Mouse (Mus musculus) spleen, embryonic (tissue): ENCODE data around the gene Slc12a6.

Experiments used
- CTCF ChIA-PET: fragments of 350-600 bp; sonication (Branson Sonifier 250); formaldehyde crosslinking; loops from one replicate; lab custom pipeline; 2022; lab: Charles Lee

Gene Slc12a6

DNA sequence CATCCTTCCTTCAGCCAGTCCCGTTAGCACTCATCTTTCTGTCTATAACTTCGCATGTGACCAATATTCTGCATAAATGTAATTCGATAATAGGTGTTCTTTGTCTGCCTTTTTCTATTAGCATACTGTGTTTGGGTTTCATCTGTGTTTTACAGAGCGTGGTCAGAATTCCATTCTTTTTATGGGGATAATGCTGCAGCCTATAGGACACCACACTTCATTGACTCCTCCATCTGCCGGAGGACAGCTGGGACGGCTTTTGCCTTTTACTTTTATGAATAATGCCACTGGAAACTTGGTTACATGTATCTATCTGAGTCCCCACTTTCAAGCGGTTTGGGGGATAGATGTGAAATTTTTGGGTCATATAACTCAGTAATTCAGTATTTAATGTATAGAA is 50.0 kb downstream of the Slc12a6 start:
- CTCF ChIA-PET = interaction anchor here (0.5 to 0.8 kb wide), 2 partner anchors 15 to 54 kb away, joined by 3 to 9 read pairs; no protein-coding TSS in a partner anchor

DNA sequence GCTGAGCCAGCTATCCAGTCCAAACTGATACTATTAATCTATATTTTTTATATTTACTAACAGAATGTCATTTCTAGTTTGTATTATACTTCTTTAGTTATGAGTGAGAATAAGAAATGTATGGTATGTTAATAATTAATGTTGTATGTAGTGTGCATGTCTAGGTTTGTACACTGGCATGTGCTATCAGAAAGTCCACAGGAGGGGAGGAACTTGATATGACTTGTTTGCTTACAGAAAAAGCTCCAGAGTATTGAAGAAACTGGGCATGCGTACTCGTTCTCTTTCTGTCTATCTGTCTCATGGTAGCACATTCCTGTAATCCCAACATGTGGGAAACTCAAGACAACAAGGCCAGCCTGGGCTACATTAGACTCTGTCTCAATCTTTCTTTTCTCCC is 52.6 kb downstream of the Slc12a6 start:
- CTCF ChIA-PET = no interaction called here

DNA sequence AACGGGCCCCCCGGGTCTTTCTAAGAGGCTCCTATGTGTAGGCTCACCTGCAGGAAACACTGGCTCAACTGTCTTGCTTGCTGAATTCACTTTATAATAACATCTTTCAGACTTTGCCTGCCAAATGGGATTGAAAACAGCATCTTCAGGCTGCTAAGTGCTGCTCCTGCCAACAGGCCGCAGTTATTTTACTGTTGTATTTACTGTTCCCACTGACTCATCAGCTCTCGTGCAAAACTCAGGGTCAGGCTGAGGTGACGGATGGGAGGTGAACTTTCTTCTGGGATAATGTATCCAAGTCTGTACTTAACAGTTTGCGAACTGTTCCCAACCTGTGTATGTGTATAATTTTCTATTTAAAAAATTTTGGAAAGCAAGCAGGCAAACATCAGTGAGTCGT is 53.3 kb downstream of the Slc12a6 start:
- CTCF ChIA-PET = no interaction called here

DNA sequence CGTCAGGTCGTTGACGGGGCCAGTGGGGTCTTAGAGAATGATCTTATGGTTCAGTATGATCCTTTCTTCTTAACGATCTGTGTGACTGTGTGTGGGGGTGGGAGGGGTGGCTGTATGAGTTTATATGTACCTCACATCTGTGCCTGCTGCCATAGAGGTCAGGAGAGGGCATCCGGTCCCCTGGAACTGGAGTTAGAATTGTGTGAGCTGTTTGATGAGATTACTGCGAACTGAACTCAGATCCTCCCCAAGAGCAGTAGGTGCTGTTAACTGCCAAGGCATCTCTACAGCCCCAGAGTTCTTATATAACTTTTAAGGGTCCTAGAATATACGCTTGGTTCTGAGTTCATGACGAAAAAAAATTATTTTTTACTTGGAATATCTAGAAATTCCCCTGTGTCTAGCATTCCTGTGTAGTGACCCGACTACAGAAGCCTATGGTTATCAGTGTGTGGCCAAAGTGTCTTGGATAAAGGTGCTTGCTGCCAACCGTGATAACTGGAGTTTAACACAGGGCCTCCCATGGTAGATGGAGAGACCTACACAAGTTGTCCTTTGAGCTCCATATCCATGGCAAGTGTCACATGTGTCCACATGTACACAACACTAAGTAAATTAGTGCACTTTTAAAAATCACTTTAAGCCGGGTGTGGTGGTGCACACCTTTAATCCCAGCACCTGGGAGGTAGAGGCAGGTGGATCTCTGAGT is 62.6 kb downstream of the Slc12a6 start:
- CTCF ChIA-PET = interaction anchor here (0.6 kb wide), 1 partner anchor 68 kb away, joined by 3 read pairs; no protein-coding TSS in a partner anchor

DNA sequence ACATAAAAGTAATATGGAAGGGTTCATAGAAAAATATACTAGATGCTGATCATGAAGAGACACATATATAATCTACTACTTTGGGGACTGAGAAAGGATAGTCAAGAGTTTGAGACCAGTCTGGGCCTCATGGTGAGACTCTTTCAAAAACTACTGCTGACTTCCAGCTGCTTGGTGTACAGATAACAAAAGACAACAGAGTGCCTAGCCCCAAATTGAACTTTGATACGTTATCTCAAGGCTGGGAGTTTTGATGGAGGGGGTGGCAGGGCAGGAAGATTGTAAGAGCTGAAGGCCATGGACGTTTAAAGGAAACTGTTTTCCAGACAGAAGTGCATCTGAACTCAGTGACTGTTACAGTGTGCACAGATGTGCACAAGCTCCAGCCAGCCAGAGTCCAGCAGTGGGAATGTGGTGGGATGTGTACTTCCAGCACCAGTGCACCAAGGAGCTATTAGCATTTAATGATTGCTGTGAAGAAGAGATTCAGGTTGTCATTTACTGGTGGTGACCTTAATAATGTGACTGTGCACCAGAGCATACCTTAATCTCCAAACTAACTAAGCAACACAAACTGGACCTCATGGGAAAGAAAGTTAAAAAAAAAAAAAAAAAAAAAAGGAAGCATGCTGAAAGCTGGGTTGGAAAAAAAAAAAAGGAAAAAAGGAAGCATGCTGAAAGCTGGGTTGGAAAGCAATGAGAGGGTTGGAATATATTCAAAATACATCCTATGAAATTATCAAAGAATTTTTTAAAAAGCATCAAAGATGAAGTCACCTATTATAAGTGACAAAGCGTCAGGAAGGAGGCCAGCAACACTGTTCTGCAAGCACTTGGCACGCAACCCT is 66.7 kb downstream of the Slc12a6 start:
- CTCF ChIA-PET = no interaction called here

DNA sequence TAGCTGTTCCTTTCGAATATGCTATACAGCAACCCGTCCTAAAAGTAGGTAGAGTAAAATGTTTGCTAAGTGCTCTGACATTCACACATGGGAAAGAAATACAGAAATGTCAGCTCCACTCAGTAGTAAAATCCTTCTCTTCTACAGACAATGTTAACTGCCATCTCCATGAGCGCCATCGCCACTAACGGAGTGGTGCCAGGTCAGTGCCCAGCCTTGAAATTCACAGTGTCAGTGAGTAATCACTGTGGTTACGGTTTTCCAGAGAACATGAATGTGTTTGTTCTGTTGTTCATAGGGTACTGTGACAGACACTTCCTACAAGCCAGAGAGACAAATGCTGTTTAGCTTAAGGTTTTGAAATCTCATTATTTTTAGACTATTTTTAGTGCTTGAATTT is 71.6 kb downstream of the Slc12a6 start:
- CTCF ChIA-PET = no interaction called here

DNA sequence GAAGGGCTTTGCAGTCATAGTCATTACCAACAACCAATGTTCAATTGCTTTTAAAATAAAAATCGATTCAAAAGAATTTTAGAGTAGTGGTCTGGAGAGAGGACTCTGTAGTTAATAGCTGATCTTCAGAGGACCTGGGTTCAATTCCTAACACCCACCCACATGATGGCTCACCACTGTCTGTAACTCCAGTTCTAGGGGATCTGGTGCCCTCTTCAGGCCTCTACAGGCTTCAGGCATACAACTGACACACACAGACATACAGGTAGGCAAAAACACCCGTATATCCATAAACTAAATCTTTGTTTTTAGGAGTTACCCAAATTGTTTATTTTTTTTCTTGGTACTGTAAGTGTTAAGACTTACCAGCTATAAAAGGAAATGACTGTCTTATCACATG is 74.1 kb downstream of the Slc12a6 start:
- CTCF ChIA-PET = interaction anchor here (0.6 kb wide), 1 partner anchor 80 kb away, joined by 3 read pairs; no protein-coding TSS in a partner anchor

DNA sequence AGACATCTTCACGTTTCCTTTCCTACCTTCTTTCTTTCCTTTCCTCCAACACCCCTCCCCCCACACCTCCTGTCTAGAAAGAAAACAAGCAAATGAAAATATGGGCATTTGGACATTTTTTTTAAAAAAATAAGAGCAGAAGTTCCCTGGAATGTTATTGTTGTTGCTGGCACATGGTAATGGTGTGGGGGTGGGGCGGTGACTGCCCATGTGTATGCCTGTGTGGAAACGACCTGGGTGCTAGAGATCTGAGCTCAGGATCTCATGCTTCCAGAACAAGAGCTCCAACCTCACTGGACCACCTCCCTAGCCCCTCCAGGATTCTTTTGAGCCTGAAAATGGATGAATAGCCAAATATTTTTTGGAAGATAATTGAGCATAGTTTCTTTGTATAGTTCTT is 75.5 kb downstream of the Slc12a6 start:
- CTCF ChIA-PET = no interaction called here

DNA sequence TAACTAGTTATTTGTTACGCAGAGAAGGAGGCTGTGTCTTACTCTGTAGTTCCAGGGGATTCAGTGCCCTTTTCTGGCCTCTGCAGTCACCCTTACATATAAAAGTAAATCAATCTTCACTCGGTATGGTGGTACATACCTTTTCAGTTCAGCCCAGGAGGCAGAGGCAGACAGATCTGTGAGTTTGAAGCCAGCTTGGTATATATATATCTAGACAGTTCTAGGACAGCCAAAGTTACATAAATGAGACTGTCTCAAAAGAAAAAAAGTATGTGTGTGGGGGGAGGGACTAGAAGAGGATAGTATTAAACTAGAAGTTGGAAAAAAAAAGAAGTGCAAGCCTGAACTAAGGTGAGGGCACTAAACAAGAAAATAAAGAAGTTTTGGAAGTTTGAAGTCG is 82.6 kb downstream of the Slc12a6 start:
- CTCF ChIA-PET = no interaction called here

DNA sequence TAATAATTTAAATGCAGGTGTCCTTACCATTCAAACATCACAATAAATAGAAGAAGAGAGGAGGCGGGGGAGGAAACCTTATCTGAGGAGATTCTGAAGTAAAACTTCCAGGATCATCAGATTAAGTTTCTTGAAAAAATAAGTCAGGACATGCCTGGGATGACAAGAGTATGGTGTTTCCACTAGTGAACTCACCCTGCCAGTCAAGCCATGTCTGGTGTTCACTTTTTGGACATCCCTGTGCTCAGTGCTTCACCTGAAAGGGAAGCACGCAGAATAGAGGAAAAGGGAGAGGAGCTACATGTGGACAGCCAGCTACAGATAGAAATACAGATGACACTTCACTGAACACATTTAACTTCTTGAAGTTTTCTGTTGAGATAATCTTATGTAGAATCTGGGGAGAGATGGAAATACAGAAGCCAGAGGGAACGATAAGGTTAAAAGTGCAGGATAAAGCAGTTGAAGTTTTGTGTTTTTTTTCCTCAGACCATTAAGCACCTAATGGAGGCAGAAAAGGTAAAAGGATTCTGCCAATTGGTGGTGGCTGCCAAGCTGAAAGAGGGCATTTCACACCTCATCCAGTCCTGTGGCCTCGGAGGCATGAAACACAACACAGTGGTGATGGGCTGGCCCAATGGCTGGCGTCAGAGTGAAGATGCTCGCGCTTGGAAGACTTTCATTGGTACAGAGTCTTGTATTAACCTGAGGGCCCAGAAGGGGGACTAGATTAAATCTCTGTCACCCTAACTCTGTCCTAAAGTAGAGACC is 88.2 kb downstream of the Slc12a6 start:
- CTCF ChIA-PET = no interaction called here

DNA sequence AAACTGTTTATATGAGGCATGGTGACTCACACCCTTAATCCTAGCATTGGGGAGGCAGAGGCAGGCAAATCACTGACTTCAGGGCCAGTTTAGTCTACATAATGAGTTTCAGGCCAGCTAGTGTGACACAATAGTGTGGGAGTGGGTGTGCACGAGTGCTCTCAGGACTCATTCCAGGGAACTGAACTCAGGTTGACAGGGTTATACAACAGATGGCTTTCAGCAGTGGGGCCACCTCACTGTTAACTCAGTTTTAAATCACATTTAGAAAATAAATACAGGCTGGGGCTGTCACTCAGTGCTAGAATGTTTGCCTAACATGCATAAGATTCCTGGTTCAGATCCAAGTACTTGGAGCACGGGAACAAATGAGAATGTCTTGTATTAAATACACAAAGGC is 94.0 kb downstream of the Slc12a6 start:
- CTCF ChIA-PET = interaction anchor here (0.6 kb wide), 1 partner anchor 123 kb away, joined by 4 read pairs; no protein-coding TSS in a partner anchor

DNA sequence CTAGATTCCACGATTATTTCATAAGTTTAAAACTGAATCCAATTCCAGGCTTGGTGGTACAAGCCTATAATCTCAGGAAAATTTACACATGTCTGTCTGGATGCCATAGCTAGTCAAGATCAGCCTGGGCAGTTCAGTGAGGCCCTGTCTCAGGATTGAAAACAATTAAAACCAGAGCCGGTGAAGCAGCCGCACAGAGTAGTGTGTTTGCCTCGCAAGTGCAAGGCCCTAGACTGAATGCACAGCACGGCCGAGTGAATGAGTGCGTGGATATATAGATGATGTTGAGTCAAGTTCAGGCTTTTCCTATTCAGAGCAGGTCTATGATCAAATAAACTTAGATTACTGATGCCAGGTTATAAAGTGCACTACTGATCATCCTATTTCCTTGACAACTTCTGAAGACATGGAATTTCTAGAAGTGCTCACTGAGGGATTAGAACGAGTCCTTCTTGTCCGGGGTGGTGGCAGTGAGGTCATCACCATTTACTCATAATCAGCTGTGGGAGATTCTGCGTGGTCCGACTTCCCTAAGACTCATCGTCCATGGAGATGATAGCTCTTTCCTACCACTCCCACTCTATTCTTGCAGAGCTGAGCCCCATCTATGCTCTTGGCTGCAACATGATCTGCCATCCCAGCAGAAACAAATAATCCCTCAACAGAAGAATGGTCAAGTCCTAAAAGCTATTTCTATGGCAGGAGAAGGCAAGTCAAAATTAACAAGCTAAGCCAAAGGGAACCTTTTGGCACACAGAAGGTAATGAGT is 94.6 kb downstream of the Slc12a6 start:
- CTCF ChIA-PET = no interaction called here

DNA sequence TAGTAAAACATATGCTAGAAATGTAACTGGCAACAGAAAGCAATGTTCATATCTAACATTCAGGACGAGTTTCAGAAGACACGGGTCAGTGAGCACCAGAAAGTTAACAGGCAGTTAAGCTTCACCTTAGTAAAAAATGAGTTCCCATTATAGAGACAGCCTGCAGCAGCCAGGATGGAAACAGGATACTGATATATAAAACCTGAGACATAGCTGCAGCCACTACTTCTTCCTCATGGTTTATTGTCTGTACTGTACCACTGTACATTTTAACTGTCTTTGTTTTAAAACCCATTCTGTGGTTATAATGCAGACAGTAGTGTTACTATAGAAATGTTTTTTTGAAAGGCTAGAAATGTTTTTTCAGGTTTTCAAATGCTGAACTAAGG is 95.2 kb downstream of the Slc12a6 start:
- CTCF ChIA-PET = no interaction called here

DNA sequence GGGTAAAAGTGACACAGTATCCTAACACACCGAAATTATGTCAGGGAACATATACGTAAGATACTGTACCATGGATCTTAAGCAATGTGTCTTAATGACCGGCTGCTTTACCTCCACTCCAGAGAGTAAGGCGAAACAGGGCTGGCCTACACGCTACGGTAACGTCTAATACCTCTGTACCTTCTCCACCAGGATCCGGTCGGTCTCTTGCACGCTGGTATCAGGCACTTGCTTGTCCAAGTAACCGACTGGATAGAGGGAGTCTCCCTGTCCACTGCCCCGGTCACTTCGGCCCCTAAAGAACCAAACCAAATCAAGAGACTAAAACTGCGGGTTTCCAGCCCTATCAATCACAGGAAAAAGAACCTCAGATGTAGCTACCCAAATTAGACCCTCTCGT is 101.6 kb downstream of the Slc12a6 start:
- CTCF ChIA-PET = interaction anchor here (1.1 kb wide), 1 partner anchor 13 kb away, joined by 3 read pairs; no protein-coding TSS in a partner anchor

DNA sequence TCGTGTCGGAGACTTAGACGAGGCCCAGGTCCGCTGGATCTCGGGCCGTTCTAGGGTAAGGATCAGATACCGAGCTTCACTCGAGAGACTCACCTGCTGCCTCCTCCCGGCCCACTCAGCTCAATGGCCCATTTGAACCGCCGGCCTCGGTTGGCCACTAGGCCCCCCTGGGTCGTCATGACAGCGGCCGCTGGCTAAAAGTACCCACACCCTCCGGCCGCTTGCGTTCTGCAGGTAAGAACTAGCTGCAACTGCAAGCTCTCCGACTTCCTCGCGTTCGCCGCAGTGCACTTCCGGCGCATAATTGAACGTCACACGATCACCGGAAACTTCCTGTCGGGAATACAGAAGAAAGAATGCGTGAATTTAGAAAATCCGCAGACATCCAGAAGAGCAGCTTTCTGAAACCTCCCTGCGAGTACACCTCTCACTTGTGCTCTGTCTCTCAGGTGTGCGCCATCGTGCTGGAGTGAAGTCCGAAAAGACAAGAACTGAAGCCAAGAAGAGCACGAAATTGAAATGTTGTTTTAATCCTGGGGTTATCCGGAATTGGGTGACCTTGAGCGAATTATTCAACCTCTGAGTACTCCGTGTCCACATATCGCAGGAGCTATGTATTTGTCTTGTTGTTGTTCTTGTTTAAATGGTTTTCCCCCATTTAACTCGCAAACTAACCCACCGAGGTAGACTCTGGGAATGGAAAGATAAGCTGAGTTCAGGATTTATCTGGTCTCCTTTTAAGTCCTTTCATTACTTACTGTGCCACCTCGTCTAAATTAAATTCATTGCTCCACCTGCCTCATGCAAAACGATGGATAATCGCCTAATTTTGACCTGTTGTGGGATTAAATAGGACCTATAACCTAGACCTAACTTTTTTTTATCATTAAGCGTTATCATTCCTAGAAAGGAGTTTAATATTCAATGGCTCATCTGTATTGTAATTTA is 102.4 kb downstream of the Slc12a6 start, which contains the start of gene Emc4:
Gene Emc4 (minus strand): TSS at position 302 of the 948 bp plus-strand sequence.
- CTCF ChIA-PET = interaction anchor here (0.9 to 1.1 kb wide), 2 partner anchors 12 to 81 kb away, joined by 3 read pairs; no protein-coding TSS in a partner anchor

DNA sequence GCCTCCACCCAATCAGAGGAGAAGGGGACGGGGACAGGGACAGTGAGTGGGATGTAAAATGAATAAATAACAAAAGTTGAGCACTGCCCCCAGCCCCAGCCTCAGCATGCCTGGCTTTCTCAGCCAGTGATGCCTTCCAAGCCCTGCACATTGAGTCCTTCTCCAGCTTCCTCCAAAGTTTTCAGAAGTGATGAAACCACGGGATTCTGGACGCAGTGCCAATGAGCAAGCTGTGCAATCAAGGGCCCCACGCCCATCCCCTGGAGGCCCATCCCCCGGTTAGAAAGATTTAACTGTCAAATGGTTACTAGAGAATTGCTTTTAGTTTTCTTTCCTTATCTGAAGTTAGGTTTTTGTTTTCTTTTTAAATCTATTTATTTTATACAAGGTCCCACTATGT is 104.3 kb downstream of the Slc12a6 start:
- CTCF ChIA-PET = interaction anchor here (0.6 kb wide), 1 partner anchor 109 kb away, joined by 7 read pairs; no protein-coding TSS in a partner anchor

DNA sequence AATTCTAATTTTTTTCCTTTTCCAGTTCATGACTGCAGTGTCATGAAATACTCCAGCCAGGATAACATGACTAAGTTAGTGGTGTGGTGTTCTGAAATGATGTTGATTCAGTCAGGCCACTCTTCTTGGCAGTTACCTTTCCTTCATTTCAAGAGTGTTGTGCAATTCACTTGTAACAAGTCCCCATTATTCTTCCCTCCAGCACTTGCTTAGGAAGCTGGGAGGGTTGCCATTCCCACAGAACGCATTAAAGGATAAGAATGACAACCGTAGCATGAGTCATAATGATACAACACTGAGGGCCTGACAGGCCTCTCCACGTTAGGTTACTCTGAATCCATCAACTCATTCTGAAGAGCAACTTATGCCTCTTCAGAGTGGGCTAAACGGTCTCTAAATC is 107.5 kb downstream of the Slc12a6 start:
- CTCF ChIA-PET = interaction anchor here (0.8 kb wide), 1 partner anchor 9 kb away, joined by 3 read pairs; no protein-coding TSS in a partner anchor

DNA sequence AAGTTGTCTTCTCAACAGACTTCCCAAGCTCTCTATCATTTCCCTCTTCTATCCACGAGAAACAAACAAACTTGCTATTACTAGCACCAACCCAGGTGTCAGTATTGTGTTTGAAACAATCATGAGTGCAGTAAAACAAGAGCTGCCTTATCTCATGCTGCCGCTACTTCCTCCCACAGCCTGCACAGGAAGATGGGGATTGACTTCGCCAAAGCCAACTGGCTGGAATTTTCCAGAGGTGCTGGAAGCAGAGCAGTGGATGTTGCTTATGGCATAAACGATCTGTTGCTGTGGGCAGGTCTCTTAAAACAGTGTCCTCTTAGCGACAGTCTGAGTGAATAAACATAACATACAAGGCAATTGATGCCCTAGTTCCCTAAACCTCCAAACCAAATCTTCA is 109.0 kb downstream of the Slc12a6 start:
- CTCF ChIA-PET = interaction anchor here (0.6 kb wide), 1 partner anchor 16 kb away, joined by 3 read pairs; no protein-coding TSS in a partner anchor
